Mouse (Mus musculus) cortical plate, adult 2 months (tissue): ENCODE data around the gene Thumpd1.

Source experiments
- CTCF ChIP-seq: fragments of 200-500 bp; IDR thresholded peaks from 2 replicates; pipeline ENCODE4 v1.5.1; 2011; ENCODE audit warnings: mild to moderate bottlenecking, control low read depth, low read length; ENCODE audit not compliant: insufficient read depth; ENCODE audit errors: extremely low read depth
- POLR2A ChIP-seq: fragments of 200-500 bp; IDR thresholded peaks from 2 replicates; pipeline ENCODE4 v1.6.1; 2011; ENCODE audit warnings: mild to moderate bottlenecking, low read length, control low read depth; ENCODE audit not compliant: insufficient read depth; ENCODE audit errors: extremely low read depth

- TF ChIP-seq CTCF (no peak), POLR2A (no peak)
Measured at GRCm38 (mm10) chr7:119727621-119728020, 7.0 kb upstream of the Thumpd1 start.
